Mouse (Mus musculus) testis, adult 2 months (tissue): ENCODE data around the gene Irf6.

ENCODE experiments used
- CTCF ChIP-seq: fragments of 200-500 bp; IDR thresholded peaks from 2 replicates; pipeline ENCODE4 v1.5.1; 2012; ENCODE audit warnings: low read depth, mild to moderate bottlenecking, inconsistent platforms, low read length, moderate library complexity; ENCODE audit not compliant: control insufficient read depth, insufficient read depth, insufficient replicate concordance
- POLR2A ChIP-seq: fragments of 200-500 bp; IDR thresholded peaks from 2 replicates; pipeline ENCODE4 v1.6.1; 2012; ENCODE audit warnings: low read depth, mild to moderate bottlenecking, inconsistent platforms, low read length, moderate library complexity; ENCODE audit not compliant: control insufficient read depth

DNA sequence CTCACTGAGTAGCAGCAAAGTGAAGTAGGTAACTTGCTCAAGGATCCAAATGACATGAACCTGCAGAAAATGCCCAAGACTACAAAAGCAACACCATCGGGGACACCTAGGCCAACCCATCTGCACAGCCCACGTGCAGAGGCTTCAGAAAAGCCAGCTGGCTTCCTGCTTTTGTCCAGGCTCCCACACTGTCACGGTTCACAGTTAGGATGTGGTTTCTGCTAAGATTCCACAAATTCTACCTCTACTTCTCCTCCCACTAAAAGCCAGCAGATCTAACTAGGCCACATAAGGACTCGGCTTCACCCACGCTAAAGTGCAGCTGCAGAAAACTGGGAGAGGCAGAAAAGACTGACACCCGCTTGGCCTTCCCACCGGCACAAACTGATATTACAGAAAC lies 30.1 kb upstream of the Irf6 start:
- TF ChIP-seq CTCF (no peak), POLR2A (no peak)
